Mouse (Mus musculus): ENCODE data around the gene Rsph9. TPM values are rescaled to one million over a fixed set of nuclear protein-coding genes. Genes with fewer than 3 reads are reported as not detected.
A peak's percentile ranks its signal among the peaks of the same experiment; 100 is the strongest.

The Rsph9 gene
- polyA plus RNA-seq, 1 experiment from 2014 or later, result 9.5 TPM

DNA sequence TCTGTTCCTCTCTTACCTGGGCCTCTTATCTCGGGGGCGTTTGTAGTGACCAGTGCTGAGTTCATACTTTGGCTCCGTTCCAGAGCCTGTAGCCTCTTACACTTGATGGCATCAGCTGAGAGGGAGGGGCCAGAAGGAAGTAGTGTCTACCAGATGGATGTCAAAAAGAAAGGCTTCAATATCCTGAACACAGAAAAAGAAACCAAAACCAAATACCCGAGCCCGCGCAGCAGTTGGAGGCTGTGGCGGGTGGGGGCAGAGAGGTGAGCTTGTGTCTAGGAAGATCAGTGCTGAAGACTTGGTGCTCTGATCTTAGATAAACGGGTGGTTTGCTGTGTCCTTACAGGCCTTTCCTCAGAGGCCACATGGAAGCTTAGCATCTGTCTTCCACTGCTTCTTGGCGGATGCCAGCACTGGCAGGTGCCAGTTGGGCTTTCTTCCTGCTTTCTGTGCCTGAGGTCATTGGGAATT is 19.0 kb upstream of the Rsph9 start:
- H3K9ac ChIP-seq (replicated peaks), result no peak overlapping the region
- no peaks in the 10 kb centered on the region for H3K9me3 ChIP-seq
- peaks cover 53% of the 10 kb centered on the region for H3K36me3 ChIP-seq
- H3K27me3 ChIP-seq, result no peaks in the 10 kb centered on the region
- H3K4me3 ChIP-seq (replicated peaks), result 0 out of 2 replicates have a peak overlapping the region, but pooled peaks have one; percentile 3
- peaks cover 22% of the 10 kb centered on the region for H3K4me1 ChIP-seq (replicated peaks)
- 0 out of 2 replicates have a peak overlapping the region, but pooled peaks have one; percentile 83 for H3K4me2 ChIP-seq
- no peak for ATAC-seq (ENCODE audit: insufficient number of reproducible peaks, insufficient read depth, low FRiP score, low TSS enrichment, low read depth)
- H3K27ac ChIP-seq, result no peak overlapping the region
- 89% methylated on average over 9 of the region's 9 CpGs for WGBS

DNA sequence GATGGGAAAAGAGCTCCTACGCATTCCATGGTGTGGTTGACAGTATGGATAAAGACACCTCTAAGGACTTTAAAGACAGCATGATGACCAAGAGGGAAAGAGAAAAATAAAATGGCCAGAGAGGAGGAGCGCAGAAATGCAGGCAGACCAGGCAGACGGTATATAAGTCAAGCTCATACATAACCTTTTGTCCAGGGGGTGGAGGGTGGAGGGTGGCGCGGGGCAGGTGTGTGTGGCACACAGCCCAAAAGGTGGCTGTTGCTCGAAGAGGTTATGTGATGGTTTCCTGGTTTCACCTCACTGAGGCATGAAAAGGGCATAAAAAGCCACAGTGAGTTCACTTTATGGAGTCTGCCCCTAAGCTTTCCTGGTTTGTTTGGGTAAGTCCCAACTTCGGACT is 18.5 kb upstream of the Rsph9 start:
- WGBS, result 96% methylated on average over 7 of the region's 7 CpGs
- H3K9ac ChIP-seq (replicated peaks), result no peak overlapping the region
- peaks cover 22% of the 10 kb centered on the region for H3K4me1 ChIP-seq (replicated peaks)
- H3K27ac ChIP-seq, result no peak overlapping the region
- H3K4me3 ChIP-seq (replicated peaks), result no peak overlapping the region
- H3K36me3 ChIP-seq, result peaks cover 48% of the 10 kb centered on the region
- no peaks in the 10 kb centered on the region for H3K9me3 ChIP-seq
- H3K27me3 ChIP-seq, result no peaks in the 10 kb centered on the region
- no peak for ATAC-seq (ENCODE audit: insufficient number of reproducible peaks, insufficient read depth, low FRiP score, low TSS enrichment, low read depth)
- peak overlapping the region; percentile 83; the same call in 1 of the 2 replicates for H3K4me2 ChIP-seq

DNA sequence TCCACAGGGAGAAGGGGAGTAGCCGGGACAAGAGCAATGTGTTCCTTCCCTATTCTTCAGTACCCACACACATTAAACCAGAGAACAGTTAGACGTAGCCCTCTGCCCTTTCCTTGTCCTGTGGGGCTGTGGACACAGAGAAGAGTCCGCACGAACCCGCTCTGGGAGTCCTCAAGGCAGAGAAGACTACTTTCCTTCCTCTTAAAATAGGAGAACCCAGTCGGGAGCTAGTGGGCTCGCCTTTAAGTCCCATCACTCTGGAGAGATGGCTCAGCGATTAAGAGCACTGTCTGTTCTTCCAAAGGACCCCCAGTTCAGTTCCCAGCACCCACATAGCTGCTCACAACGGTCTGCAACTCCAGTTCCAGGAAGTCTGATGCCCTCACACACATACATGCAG is 17.7 kb upstream of the Rsph9 start:
- 50% methylated on average over 9 of the region's 9 CpGs for WGBS
- H3K9ac ChIP-seq (replicated peaks), result peak overlapping the region; percentile 67
- H3K36me3 ChIP-seq, result peaks cover 40% of the 10 kb centered on the region
- peaks cover 22% of the 10 kb centered on the region for H3K4me1 ChIP-seq (replicated peaks)
- no peaks in the 10 kb centered on the region for H3K9me3 ChIP-seq
- H3K27me3 ChIP-seq, result no peaks in the 10 kb centered on the region
- ATAC-seq (ENCODE audit: insufficient number of reproducible peaks, insufficient read depth, low FRiP score, low TSS enrichment, low read depth), result no peak
- H3K4me3 ChIP-seq (replicated peaks), result peak overlapping the region; percentile 73
- peak overlapping the region; percentile 83 for H3K4me2 ChIP-seq
- H3K27ac ChIP-seq, result peak overlapping the region; percentile 77; the same call in 1 of the 2 replicates

DNA sequence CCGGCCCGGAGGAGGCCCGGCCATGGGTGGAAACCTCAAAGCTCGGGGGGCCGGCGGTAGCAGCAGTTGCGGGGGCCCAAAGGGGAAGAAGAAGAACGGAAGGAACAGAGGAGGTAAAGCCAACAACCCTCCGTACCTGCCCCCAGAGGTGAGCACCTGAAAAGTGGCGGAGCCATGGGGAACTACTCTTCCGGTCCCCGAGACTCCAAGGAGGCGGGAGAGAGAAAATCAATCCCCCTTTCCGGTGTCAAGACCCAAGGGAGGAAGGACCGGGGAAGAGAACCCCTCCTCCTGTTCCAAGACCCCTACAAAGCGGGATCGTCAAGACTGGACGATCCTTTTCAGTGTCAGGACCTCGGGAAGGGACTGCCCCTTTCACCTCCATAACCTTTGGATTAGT is 17.2 kb upstream of the Rsph9 start:
- Histone ChIP-seq H3K4me2 (peak overlapping the region; percentile 83), H3K9ac (replicated peaks) (peak overlapping the region; percentile 67), H3K36me3 (peaks cover 35% of the 10 kb centered on the region), H3K4me1 (replicated peaks) (peaks cover 22% of the 10 kb centered on the region), H3K27me3 (no peaks in the 10 kb centered on the region), H3K27ac (peak overlapping the region; percentile 77), H3K9me3 (no peaks in the 10 kb centered on the region), H3K4me3 (replicated peaks) (peak overlapping the region; percentile 73)
- WGBS, result under 1% methylated on average over 19 of the region's 19 CpGs
- ATAC-seq (ENCODE audit: insufficient number of reproducible peaks, insufficient read depth, low FRiP score, low TSS enrichment, low read depth), result no peak; the same call in 1 of the 2 replicates

DNA sequence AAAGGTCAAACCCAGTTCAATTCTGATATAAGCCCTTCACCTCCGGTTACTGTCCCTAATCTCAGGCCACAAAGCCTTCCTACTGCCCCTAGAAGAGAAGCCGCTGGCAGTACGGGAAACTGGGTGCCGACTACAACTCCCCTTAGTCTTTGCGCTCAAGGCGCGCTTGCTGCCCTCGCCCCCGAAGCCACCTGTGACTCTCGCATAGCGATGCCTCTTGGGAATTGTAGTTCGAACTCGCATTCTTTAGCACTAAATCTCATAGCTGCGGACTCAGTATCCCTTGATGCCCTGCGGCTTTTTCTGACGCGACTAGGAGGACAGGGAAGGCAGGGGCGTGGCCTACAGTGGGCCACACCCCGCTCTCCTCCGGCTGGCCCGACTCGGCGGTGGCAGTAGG is 16.7 kb upstream of the Rsph9 start, which contains the start of gene Gtpbp2:
TSS of gene Gtpbp2 (plus strand) at position 347 of the 400 bp plus-strand sequence.
- Histone ChIP-seq H3K4me1 (replicated peaks) (peaks cover 22% of the 10 kb centered on the region), H3K36me3 (peaks cover 30% of the 10 kb centered on the region), H3K9ac (replicated peaks) (peak within 1 kb of the TSS; percentile 67), H3K27ac (peak within 1 kb of the TSS; percentile 89), H3K4me2 (peak within 1 kb of the TSS; percentile 83), H3K9me3 (no peaks in the 10 kb centered on the region), H3K4me3 (replicated peaks) (peak within 1 kb of the TSS; percentile 73), H3K27me3 (no peaks in the 10 kb centered on the region)
- peak; percentile 92 for ATAC-seq (ENCODE audit: insufficient number of reproducible peaks, insufficient read depth, low FRiP score, low TSS enrichment, low read depth)
- 1% methylated on average over 23 of the region's 23 CpGs for WGBS

DNA sequence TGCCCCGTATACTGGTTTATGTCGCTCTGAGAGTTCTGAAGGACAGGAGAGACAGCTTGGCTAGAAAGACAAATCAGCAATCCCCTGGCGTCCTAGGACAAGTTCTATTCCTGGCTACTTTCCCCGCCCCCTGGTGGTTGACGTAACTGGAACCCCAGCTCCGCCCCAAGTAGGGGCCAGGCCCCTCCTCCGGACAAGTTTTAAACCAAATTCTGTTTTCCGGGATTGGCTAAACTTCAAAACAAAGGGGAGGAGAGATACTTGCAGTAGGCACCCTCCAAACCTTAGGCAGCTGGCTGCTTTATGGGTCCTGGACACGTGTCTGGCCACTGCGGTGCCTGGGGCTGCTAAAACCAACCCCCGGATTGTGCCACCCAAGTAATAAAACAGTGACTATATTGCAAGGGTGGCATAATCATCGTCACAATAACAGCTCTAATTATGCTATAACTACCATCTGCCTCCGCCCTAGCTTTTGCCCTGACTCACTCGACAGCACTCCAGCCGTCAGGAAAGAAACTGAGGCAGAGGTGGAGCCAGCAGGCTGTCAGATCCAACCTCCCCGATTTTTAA is 16.2 kb upstream of the Rsph9 start:
- Histone ChIP-seq H3K4me2 (peak overlapping the region; percentile 83), H3K27me3 (no peaks in the 10 kb centered on the region), H3K27ac (peak overlapping the region; percentile 89), H3K4me3 (replicated peaks) (peak overlapping the region; percentile 73), H3K36me3 (peaks cover 25% of the 10 kb centered on the region), H3K9ac (replicated peaks) (peak overlapping the region; percentile 67), H3K4me1 (replicated peaks) (peaks cover 22% of the 10 kb centered on the region), H3K9me3 (no peaks in the 10 kb centered on the region)
- peak; percentile 67 for ATAC-seq (ENCODE audit: insufficient number of reproducible peaks, insufficient read depth, low FRiP score, low TSS enrichment, low read depth)
- WGBS, result under 1% methylated on average over 16 of the region's 16 CpGs

DNA sequence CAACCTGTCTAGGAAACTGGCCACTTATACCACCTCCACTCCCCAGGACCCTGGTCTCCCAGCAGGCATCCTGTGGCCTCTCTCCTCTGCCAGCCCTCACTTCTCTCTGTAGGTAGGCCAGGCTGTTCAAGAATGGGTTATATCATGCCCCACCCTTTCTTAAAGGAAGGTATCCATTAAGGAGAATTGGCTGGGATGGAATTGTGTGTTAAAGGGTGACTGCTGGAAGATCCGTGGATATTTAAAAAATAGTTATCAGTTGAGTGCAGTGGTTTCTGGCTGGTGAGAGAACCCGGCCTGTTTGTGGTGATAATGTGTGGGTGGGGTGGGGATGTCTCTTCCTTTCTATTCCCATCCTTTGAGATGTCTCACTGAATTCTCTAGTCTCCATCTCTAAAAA is 15.2 kb upstream of the Rsph9 start:
- Histone ChIP-seq H3K9ac (replicated peaks) (no peak overlapping the region), H3K4me2 (peak overlapping the region; percentile 83; the same call in 1 of the 2 replicates), H3K36me3 (peaks cover 15% of the 10 kb centered on the region), H3K4me3 (replicated peaks) (peak overlapping the region; percentile 73; the same call in 1 of the 2 replicates), H3K9me3 (no peaks in the 10 kb centered on the region), H3K4me1 (replicated peaks) (peaks cover 22% of the 10 kb centered on the region), H3K27ac (no peak overlapping the region; the same call in 1 of the 2 replicates), H3K27me3 (no peaks in the 10 kb centered on the region)
- 64% methylated on average over 2 of the region's 2 CpGs for WGBS
- ATAC-seq (ENCODE audit: insufficient number of reproducible peaks, insufficient read depth, low FRiP score, low TSS enrichment, low read depth), result no peak

DNA sequence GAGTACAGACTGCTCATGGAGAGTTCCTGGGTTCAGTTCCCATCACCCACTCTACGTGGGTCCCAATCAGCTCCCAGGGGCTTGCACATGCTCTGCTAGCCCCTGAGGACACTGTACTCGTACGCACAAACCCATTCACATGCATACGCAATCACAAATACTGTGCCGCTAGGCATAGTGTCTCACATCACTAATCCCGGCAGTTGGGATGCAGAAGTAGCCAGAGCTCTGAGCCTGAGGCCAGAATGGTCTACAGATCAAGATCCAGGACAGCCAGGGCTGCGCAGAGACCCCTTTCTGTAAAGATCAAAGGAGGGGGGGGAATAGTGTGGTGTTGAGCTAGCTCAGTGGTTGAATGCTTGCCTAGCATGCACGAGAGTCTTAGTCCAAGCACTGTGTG is 13.1 kb upstream of the Rsph9 start:
- 87% methylated on average over 8 of the region's 8 CpGs for WGBS

DNA sequence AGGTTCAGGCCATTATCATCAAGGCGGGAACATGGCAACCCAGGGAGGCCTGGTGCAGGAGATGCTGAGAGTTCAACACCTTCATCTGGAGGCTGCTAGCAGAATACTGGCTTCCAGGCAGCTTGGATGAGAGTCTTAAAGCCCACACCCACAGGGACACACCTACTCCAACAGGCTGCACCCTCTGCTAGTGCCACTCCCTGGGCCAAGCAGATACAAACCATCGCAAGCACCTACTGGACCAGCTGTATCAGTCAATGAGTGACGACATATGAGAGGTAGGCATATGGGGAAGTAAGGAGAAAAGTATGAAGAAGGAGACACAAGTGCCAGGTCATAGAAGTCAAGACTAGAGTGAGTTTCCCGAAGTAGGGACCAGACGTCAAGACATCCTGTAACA is 12.7 kb upstream of the Rsph9 start:
- H3K9me3 ChIP-seq, result no peaks in the 10 kb centered on the region
- H3K9ac ChIP-seq (replicated peaks), result no peak overlapping the region
- WGBS, result 78% methylated on average over 5 of the region's 5 CpGs
- no peak overlapping the region for H3K27ac ChIP-seq
- no peak for ATAC-seq (ENCODE audit: insufficient number of reproducible peaks, insufficient read depth, low FRiP score, low TSS enrichment, low read depth)
- H3K4me2 ChIP-seq, result no peak overlapping the region
- H3K4me1 ChIP-seq (replicated peaks), result peaks cover 15% of the 10 kb centered on the region
- no peak overlapping the region for H3K4me3 ChIP-seq (replicated peaks)
- peaks cover 1% of the 10 kb centered on the region for H3K36me3 ChIP-seq
- no peaks in the 10 kb centered on the region for H3K27me3 ChIP-seq

More for the DNA sequence above, 13.1 kb upstream of the Rsph9 start:
- H3K4me3 ChIP-seq (replicated peaks), result no peak overlapping the region
- no peak for ATAC-seq (ENCODE audit: insufficient number of reproducible peaks, insufficient read depth, low FRiP score, low TSS enrichment, low read depth)
- H3K9ac ChIP-seq (replicated peaks), result no peak overlapping the region
- H3K27me3 ChIP-seq, result no peaks in the 10 kb centered on the region
- no peaks in the 10 kb centered on the region for H3K9me3 ChIP-seq
- peaks cover 19% of the 10 kb centered on the region for H3K4me1 ChIP-seq (replicated peaks)
- no peak overlapping the region for H3K4me2 ChIP-seq
- H3K36me3 ChIP-seq, result no peaks in the 10 kb centered on the region
- no peak overlapping the region for H3K27ac ChIP-seq

DNA sequence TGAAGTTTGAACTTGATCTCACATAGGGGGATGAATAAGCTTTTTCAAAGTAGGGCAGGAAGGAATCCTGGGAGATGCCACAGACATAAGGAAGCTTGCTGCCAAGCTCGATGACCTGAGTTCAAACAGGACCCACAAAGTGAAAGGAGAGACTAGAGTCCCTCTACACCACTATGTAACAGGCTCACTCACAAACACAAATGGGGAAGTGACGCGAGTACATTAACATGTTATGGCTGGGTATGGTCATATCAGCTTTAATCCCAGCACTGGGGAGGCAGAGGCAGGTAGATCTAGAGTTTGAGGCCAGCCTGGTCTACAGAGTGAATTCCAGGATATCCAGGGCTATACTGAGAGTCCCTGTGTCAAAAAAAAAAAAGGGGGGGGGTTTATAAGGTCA is 10.3 kb upstream of the Rsph9 start:
- peaks cover 10% of the 10 kb centered on the region for H3K36me3 ChIP-seq
- no peak overlapping the region for H3K4me2 ChIP-seq
- peaks cover 9% of the 10 kb centered on the region for H3K4me1 ChIP-seq (replicated peaks)
- no peaks in the 10 kb centered on the region for H3K27me3 ChIP-seq
- 95% methylated on average over 3 of the region's 3 CpGs for WGBS
- no peaks in the 10 kb centered on the region for H3K9me3 ChIP-seq
- no peak overlapping the region for H3K4me3 ChIP-seq (replicated peaks)
- no peak overlapping the region for H3K27ac ChIP-seq
- no peak for ATAC-seq (ENCODE audit: insufficient number of reproducible peaks, insufficient read depth, low FRiP score, low TSS enrichment, low read depth)
- H3K9ac ChIP-seq (replicated peaks), result no peak overlapping the region

DNA sequence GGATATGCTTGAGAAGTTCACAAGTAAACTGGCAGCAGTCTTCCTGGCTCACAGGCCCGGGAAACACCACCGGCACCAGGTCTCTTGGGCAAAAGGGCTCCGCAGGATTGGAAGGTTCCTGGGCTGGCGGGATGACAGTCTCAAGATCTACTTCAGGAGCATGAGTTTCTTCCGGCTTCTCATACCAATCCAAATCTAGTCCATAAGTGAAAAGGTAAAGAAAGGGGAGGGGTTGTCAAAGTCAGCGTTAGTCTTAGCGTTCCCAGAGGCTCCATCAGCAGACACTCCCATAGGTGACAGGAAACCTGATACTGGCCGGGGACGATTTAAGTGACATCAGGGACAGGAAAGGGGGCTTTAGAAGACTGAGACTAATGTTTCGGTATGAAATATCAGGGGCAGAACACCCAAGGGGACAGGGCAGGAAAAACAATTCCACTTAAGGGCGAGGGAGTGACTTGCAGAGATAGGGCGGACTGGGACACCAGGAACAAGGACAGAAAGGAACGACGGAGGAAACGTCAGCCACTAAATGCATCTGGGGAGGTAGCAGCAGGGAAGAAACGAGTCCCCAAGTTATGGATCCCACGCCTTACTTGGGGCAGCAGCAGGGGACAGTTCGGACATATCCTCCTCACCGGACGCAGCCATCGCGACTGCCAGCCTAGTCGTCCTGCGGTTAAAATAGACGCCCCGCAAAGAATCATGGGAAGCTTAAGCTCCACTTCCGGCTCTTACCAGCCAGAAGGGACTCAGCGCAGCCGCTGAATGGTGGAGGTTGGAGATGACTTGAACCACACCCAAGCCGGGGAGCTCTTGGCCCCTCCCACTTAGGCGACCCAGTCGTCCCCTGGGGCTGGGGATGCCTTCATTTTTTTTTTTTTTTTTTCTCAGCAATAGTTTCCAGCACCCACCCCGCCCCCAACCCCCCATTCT is 9.1 kb upstream of the Rsph9 start, which contains the start of gene Mad2l1bp:
TSS of gene Mad2l1bp (minus strand) at position 707 of the 936 bp plus-strand sequence.
- H3K4me3 ChIP-seq (replicated peaks), result peak within 1 kb of the TSS; percentile 61
- peak; percentile 82 for ATAC-seq (ENCODE audit: insufficient number of reproducible peaks, insufficient read depth, low FRiP score, low TSS enrichment, low read depth)
- H3K4me2 ChIP-seq, result peak within 1 kb of the TSS; percentile 73
- no peaks in the 10 kb centered on the region for H3K27me3 ChIP-seq
- peak within 1 kb of the TSS; percentile 51 for H3K9ac ChIP-seq (replicated peaks)
- H3K4me1 ChIP-seq (replicated peaks), result peaks cover 9% of the 10 kb centered on the region
- peak within 1 kb of the TSS; percentile 75 for H3K27ac ChIP-seq
- H3K36me3 ChIP-seq, result peaks cover 21% of the 10 kb centered on the region
- H3K9me3 ChIP-seq, result no peaks in the 10 kb centered on the region
- WGBS, result 6% methylated on average over 33 of the region's 33 CpGs
